Mouse (Mus musculus) forebrain, embryonic 15.5 days (tissue): Measurements from ENCODE around the gene Fez1. TPM values are rescaled to one million over a fixed set of nuclear protein-coding genes. Genes with fewer than 3 reads are reported as not detected.
A peak's percentile ranks its signal among the peaks of the same experiment; 100 is the strongest.

Experiments used
- ATAC-seq: fragments of 200-750 bp; cut with Nextera tagmentation; replicated peaks from 2 replicates; pipeline ENCODE4 v1.8.0; 2017; ENCODE audit warnings: mild to moderate bottlenecking, moderate TSS enrichment, moderate library complexity
- H3K27ac ChIP-seq: fragments of 300-500 bp; sonication (generic); replicated peaks from 2 replicates; pipeline ENCODE4 v1.5.1; 2015; ENCODE audit warnings: mild to moderate bottlenecking, inconsistent platforms
- H3K27me3 ChIP-seq: fragments of 300-500 bp; sonication (generic); 2 replicates; pipeline ENCODE4 v1.6.1; 2015; ENCODE audit warnings: inconsistent platforms
- H3K36me3 ChIP-seq: fragments of 300-500 bp; sonication (generic); 2 replicates; pipeline ENCODE4 v1.6.1; 2015; ENCODE audit warnings: mild to moderate bottlenecking, inconsistent platforms
- H3K4me1 ChIP-seq: fragments of 300-500 bp; sonication (generic); 2 replicates; pipeline ENCODE4 v1.6.1; 2015; ENCODE audit warnings: inconsistent platforms
- H3K4me2 ChIP-seq: fragments of 300-500 bp; sonication (generic); replicated peaks from 2 replicates; pipeline ENCODE4 v1.6.1; 2015; ENCODE audit warnings: mild to moderate bottlenecking, inconsistent platforms
- H3K4me3 ChIP-seq: fragments of 300-500 bp; sonication (generic); 2 replicates; pipeline ENCODE4 v1.5.1; 2015; ENCODE audit warnings: mild to moderate bottlenecking, inconsistent platforms
- H3K9ac ChIP-seq: fragments of 300-500 bp; sonication (generic); replicated peaks from 2 replicates; pipeline ENCODE4 v1.6.1; 2015; ENCODE audit warnings: mild to moderate bottlenecking, inconsistent platforms
- H3K9me3 ChIP-seq: fragments of 300-500 bp; sonication (generic); 2 replicates; pipeline ENCODE4 v1.6.1; 2016; ENCODE audit warnings: inconsistent platforms
- WGBS: fragments of 180-500 bp; shearing (Covaris S2); methylation state at CpG from one replicate; pipeline ENCODE4 v1.1.7; 2015; ENCODE audit warnings: mixed read lengths; 5-methylcytosine and 5-hydroxymethylcytosine counted together
- polyA plus RNA-seq: library from polyadenylated mRNA; unstranded; fragments of >200 nt; fragmentation: Nextera tagmentation; extraction: Ambion mirVana; gene quantifications from 2 replicates; pipeline ENCODE4 v1.2.1, GENCODE M21; 2015

Fez1 gene
- polyA plus RNA-seq, 1 experiment from 2014 or later = 696 TPM

DNA sequence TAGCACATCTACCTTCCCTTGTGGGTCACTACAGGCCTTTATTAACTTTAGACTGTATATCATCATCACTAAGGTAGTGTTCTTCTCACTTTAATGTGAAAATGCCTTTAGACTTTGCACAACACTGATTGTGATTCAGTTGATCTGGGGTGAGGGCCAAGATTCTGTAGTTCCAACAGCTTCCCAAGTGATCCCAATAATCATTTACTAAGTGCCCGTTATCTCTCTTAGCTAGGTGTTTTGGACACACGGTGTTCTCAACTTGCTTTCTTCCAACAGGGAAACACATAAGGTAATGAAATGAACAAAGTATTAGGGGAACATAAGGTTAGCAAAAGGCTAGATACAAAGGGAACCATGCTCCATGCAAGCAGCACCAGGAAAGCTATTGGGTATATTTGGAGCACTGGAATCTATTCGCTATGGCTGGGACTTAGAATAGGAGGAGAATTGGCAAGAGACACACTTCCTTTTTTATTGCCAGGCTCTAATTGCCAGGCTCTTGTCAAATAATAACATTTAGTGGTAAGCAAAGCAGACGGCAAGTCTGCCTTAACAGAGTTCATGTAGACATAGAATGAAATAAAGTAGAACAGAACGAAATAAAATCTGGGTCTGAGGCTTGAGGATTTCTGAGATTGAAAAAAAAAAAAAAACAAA lies 13.4 kb upstream of the Fez1 start:
- no peak for ATAC-seq

DNA sequence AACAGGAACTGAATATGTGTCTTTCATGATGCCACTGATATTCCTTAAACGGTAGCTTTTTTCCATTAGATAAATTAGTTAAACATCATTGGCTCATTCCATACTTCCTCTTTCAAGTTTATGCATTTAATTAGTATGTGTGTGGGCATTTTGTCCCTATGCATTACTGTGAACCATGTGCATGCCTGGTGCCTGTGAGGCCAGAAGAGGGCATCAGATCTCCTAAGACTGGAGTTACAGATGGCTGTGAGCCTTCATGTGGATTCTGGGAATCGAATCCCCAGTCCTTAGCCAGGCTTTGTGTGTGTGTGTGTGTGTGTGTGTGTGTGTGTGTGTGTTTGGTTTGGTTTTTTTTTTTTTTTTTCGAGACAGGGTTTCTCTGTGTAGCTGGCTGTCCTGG lies 7.2 kb upstream of the Fez1 start:
- Histone ChIP-seq H3K27ac (no peak overlapping the region), H3K4me1 (no peaks in the 10 kb centered on the region), H3K36me3 (no peaks in the 10 kb centered on the region), H3K4me3 (no peak overlapping the region), H3K27me3 (no peaks in the 10 kb centered on the region), H3K9me3 (no peaks in the 10 kb centered on the region), H3K4me2 (no peak overlapping the region), H3K9ac (no peak overlapping the region)
- ATAC-seq = no peak
- WGBS = 54% methylated on average over 2 of the region's 3 CpGs

More for the DNA sequence above, 13.4 kb upstream of the Fez1 start:
- Histone ChIP-seq H3K4me1 (no peaks in the 10 kb centered on the region), H3K4me2 (no peak overlapping the region), H3K9ac (no peak overlapping the region), H3K9me3 (no peaks in the 10 kb centered on the region), H3K36me3 (no peaks in the 10 kb centered on the region), H3K27me3 (no peaks in the 10 kb centered on the region), H3K4me3 (no peak overlapping the region), H3K27ac (no peak overlapping the region)
- 56% methylated on average over 5 of the region's 5 CpGs for WGBS

DNA sequence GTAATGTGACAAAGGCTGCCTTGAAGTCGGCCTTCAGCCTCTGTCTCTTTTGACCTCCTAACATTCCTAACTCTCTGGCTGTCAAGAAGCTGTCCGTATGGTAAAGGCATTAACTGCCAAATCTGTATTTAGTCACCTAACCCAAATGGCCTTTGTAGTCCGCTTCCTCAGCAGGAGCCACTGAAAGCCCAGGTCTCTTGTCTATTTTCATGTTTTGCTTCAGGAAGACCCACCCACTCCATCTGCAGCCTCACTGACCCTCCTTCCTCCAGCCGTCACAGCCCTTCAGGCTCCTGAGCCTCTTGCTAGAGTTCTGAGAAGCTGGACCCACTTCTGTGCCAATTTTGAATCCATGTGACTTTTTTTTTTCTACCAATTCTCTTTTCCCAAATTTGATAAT lies 2.8 kb upstream of the Fez1 start:
- WGBS = 56% methylated on average over 4 of the region's 4 CpGs
- no peak for ATAC-seq
- no peaks in the 10 kb centered on the region for H3K27me3 ChIP-seq

DNA sequence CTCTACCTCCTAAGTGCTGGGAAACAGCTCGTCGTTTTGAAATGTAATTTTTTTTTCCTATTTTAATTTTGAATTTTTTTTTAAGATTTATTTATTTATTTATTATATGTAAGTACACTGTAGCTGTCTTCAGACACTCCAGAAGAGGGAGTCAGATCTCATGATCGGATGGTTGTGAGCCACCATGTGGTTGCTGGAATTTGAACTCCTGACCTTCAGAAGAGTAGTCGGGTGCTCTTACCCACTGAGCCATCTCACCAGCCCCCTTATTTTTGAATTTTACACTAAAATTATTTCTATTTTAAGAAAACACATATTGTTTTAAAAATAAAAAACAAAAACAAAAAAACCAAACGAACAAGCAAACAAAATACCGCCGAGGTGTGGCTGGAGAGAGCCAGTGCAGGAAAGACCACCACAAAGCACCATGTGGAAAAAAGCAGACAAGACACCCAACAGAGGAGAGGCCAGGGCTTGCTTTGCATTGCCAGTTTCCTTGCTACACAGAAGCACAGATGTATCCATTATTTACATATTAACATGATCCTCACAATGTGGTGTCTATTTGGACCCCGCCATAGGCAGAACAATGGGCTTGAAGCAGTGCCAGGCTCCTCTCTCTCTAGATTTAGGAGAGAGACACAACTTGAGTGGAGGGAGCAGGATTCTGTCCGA lies 558 bp upstream of the Fez1 start:
- Histone ChIP-seq H3K4me2 (peak overlapping the region; percentile 51), H3K9ac (peak overlapping the region; percentile 32), H3K4me1 (peaks cover 30% of the 10 kb centered on the region), H3K27ac (peak overlapping the region; percentile 98), H3K36me3 (no peaks in the 10 kb centered on the region), H3K27me3 (no peaks in the 10 kb centered on the region), H3K4me3 (peak overlapping the region; percentile 31), H3K9me3 (no peaks in the 10 kb centered on the region)
- ATAC-seq = peak; percentile 81
- WGBS = 18% methylated on average over 9 of the region's 9 CpGs

More for the DNA sequence above, 2.8 kb upstream of the Fez1 start:
- Histone ChIP-seq H3K36me3 (no peaks in the 10 kb centered on the region), H3K4me2 (no peak overlapping the region), H3K9me3 (no peaks in the 10 kb centered on the region), H3K4me3 (no peak overlapping the region), H3K4me1 (peaks cover 28% of the 10 kb centered on the region), H3K27ac (0 out of 2 replicates have a peak overlapping the region, but pooled peaks have one; percentile 11), H3K9ac (no peak overlapping the region)

DNA sequence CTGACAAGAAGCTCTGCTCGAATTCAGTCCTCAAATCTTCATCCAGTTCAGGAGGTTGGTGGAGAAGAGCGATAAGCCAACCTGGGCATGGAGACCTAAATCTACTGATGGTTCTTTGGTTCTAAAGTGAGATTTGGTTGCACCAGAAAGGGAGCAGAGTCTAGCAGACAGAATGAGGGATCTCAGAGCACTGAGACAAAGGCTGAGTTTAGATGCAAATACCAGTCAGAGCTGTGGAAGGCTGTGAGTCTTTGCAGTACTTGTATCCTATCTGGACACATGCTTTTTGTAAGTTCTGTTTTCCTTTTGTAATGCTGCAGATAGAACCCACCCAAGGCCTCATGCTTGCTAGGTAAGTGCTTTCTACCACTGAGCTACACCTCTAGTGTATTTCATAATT lies 360 bp downstream of the Fez1 start:
- Histone ChIP-seq H3K36me3 (no peaks in the 10 kb centered on the region), H3K4me2 (peak overlapping the region; percentile 51), H3K9me3 (no peaks in the 10 kb centered on the region), H3K27ac (peak overlapping the region; percentile 98), H3K27me3 (no peaks in the 10 kb centered on the region), H3K4me3 (peak overlapping the region; percentile 31), H3K9ac (peak overlapping the region; percentile 32), H3K4me1 (peaks cover 33% of the 10 kb centered on the region)
- WGBS = 2% methylated on average over 2 of the region's 2 CpGs
- peak; percentile 65 for ATAC-seq

DNA sequence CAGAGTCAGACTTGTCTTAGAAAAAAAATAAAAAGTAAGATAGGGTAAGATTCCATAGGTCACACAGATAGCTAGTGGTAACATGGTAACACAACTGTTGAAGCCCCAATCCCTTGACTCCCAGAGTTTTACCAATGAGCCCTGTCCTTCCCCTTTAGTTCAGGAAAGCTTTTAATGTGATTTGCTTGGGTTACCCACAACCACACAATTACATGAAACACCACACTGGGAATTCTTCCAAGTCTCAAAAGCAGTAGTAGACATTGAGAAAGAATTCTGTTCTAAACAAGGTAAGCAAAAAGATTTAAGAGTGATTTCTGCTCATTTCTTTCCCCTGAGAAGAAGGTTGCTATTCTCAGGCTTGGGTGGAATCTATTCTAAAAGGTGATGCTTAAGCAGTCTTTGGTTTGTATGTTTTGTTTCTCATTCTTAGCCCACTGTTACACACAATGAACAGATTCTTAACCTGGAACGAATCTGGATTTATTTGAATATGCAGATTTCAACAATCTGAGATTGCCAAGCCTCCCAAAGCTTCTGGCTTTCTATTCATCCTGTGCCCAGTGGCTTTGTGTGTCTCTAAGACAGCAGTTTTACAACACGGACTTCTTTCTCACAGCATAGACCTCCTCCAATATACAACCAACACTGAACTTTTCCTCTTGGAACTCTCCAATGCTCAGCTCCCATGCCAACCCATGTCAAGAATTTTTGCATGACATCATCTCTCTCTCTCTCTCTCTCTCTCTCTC lies 5.1 kb downstream of the Fez1 start:
- peak; percentile 59 for ATAC-seq
- H3K4me1 ChIP-seq = peaks cover 26% of the 10 kb centered on the region
- no peaks in the 10 kb centered on the region for H3K27me3 ChIP-seq
- no peaks in the 10 kb centered on the region for H3K36me3 ChIP-seq
- WGBS = 19% methylated on average over 2 of the region's 2 CpGs
- H3K27ac ChIP-seq = peak overlapping the region; percentile 80
- H3K9me3 ChIP-seq = no peaks in the 10 kb centered on the region
- H3K4me3 ChIP-seq = no peak overlapping the region
- H3K4me2 ChIP-seq = no peak overlapping the region
- no peak overlapping the region for H3K9ac ChIP-seq

DNA sequence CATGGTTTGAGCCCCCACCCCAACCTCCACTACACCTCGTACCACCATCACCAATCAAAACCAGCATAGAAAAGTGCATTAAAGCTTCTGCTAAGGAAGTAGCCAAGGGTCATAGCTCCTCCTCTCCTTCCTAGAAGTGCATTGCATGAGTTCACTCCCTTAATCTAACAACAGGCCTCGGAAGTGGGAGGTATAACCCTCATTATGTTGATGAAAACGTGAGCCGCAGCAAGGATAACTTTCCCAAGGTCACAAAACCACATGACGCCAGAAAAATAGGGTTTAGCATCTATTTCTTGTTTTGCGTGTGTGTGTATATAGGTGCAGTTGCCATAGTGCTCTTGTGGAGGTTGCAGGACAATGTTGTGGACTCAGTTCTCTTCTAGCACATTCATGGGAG lies 9.7 kb downstream of the Fez1 start:
- Histone ChIP-seq H3K27me3 (no peaks in the 10 kb centered on the region), H3K9me3 (no peaks in the 10 kb centered on the region), H3K9ac (no peak overlapping the region), H3K4me1 (peaks cover 34% of the 10 kb centered on the region), H3K4me3 (no peak overlapping the region), H3K27ac (peak overlapping the region; percentile 99; the same call in 1 of the 2 replicates), H3K4me2 (no peak overlapping the region), H3K36me3 (peaks cover 10% of the 10 kb centered on the region; the same call in 1 of the 2 replicates)
- 78% methylated on average over 6 of the region's 6 CpGs for WGBS
- no peak for ATAC-seq

DNA sequence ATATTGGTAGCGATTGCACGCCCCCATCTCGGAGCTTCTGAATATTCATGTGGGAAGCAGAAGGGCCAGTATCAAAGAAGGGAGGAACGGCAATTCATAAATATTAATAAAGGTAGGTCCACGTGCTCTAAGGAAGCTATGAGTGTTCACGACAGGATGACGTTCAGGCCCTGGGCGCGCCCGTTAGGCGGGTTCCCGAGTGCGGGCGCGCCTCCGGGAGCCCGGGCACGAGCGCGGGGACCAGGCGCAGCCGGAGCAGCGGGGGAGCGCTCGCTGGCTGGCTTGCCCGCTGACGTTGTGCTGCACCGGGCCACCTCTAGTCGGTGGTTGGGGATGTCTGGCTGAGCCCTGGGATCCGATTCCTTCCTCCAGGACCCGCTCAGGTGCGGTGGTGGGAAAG lies 10.9 kb downstream of the Fez1 start:
- H3K4me2 ChIP-seq = peak overlapping the region; percentile 76
- peak; percentile 93 for ATAC-seq
- WGBS = under 1% methylated on average over 32 of the region's 32 CpGs
- peak overlapping the region; percentile 89 for H3K9ac ChIP-seq
- H3K27ac ChIP-seq = peak overlapping the region; percentile 99
- H3K27me3 ChIP-seq = no peaks in the 10 kb centered on the region
- no peaks in the 10 kb centered on the region for H3K9me3 ChIP-seq
- H3K4me1 ChIP-seq = peaks cover 38% of the 10 kb centered on the region
- H3K4me3 ChIP-seq = peak overlapping the region; percentile 76
- peaks cover 13% of the 10 kb centered on the region; the same call in 1 of the 2 replicates for H3K36me3 ChIP-seq

DNA sequence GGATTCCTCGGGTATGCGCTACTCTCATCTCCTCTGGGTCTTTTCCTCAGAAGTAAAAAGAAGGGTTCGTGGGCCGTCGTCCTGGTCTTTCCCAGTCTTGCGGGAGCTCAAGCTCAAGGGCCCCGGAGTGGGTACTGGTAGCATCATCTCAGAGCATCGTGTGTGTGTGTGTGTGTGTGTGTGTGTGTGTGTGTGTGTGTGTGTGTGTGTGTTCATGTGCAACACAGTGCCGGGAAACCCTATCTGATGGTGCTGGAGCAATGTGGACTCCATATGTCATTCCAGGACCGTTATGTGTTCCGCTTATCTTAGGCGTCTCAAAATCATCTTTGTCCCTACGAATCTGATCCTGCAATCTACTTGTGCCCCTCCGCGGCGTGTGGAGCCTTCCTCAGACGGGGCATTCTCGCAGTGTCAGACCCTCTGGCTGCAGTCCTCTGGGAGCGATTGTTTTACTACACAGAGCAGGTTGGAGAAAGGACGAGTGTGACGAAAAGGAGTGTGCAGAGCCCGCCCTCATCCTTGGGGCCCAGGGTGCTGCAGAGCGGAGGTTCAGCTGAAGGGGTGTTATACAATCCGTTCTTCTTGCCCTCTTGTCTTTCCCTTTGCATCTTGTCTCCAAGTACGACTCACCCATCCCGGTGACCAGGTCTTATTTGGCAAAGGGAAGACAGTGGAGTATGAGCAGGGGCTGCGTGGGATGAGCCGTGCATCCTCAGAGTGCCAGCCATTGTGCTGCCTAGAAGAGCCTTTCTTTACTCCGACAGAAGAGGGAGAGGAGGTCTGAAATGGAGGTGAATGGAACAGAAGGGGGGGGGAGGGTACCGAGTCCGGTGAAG lies 11.6 kb downstream of the Fez1 start:
- peaks cover 13% of the 10 kb centered on the region; the same call in 1 of the 2 replicates for H3K36me3 ChIP-seq
- peak overlapping the region; percentile 76 for H3K4me2 ChIP-seq
- under 1% methylated on average over 31 of the region's 31 CpGs for WGBS
- no peaks in the 10 kb centered on the region for H3K9me3 ChIP-seq
- H3K27me3 ChIP-seq = no peaks in the 10 kb centered on the region
- H3K4me1 ChIP-seq = peaks cover 42% of the 10 kb centered on the region
- peak overlapping the region; percentile 99 for H3K27ac ChIP-seq
- peak overlapping the region; percentile 76 for H3K4me3 ChIP-seq
- H3K9ac ChIP-seq = peak overlapping the region; percentile 89
- peak; percentile 73 for ATAC-seq

DNA sequence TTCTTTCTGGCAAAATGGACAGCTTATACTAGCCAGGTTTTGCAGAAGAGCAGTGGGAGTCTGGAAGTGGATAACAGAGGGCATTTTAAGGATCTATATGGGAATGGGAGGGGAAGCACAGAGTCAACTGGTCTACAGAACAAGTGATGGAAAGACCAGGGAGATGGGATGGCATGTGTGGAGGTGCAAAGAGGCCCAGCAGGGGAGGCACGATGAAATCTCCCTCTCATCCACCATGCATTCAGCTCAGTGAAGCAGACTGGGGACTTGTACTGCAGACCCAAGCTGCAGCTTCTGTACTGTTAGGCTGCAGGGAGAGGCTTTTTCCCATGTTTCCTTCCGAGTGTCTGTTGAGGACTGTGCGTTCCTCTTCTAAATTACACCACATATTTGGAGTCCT lies 12.2 kb downstream of the Fez1 start:
- H3K4me2 ChIP-seq = peak overlapping the region; percentile 76
- H3K4me3 ChIP-seq = peak overlapping the region; percentile 76
- no peaks in the 10 kb centered on the region for H3K9me3 ChIP-seq
- ATAC-seq = peak; percentile 30
- H3K9ac ChIP-seq = peak overlapping the region; percentile 89
- peaks cover 44% of the 10 kb centered on the region for H3K4me1 ChIP-seq
- peak overlapping the region; percentile 99 for H3K27ac ChIP-seq
- H3K27me3 ChIP-seq = no peaks in the 10 kb centered on the region
- H3K36me3 ChIP-seq = peaks cover 13% of the 10 kb centered on the region; the same call in 1 of the 2 replicates
- WGBS = 6% methylated on average over 3 of the region's 3 CpGs

DNA sequence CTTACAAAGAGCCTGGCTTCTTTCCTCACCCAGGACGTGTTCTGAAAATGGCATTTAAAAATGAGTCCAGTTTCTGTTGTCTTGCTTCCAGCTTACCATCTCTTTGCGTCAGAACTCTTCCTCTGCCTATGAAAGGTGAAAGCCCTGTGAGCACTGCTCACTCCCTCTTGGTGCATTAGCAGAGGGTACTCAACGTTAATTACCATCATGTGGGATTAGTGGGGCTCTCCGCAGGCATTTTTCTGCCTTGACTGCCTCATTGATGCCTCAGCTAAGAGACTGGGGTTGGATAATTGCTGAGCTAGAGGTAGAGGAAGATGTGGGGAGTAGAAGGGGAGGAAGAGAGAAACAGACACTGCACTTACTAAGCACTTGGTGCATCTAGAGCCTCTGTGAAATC lies 24.7 kb downstream of the Fez1 start:
- Histone ChIP-seq H3K4me1 (no peaks in the 10 kb centered on the region), H3K27me3 (no peaks in the 10 kb centered on the region), H3K9me3 (no peaks in the 10 kb centered on the region), H3K4me2 (no peak overlapping the region), H3K36me3 (peaks cover 78% of the 10 kb centered on the region), H3K9ac (no peak overlapping the region), H3K4me3 (no peak overlapping the region), H3K27ac (no peak overlapping the region)
- no peak for ATAC-seq
- 25% methylated on average over 4 of the region's 4 CpGs for WGBS
